Mouse (Mus musculus): Measurements from ENCODE around the gene Mok. TPM values are rescaled to one million over a fixed set of nuclear protein-coding genes. Genes with fewer than 3 reads are reported as not detected.

The Mok gene
- total and polyA plus RNA-seq, 2 experiments from 2014 or later, result 17.0 to 23.7 TPM

GRCm38 (mm10) chr12:110813132-110813531 is 27.6 kb downstream of the Mok start:
- no peak for TF ChIP-seq CTCF (IDR thresholded peaks at IDR 0.05)
- H3K9me3 ChIP-seq (ENCODE audit: low read length), result no peaks in the 10 kb centered on the region
- H3K27me3 ChIP-seq (ENCODE audit: insufficient read depth, low read length), result no peaks in the 10 kb centered on the region
- no peak overlapping the region for H3K9ac ChIP-seq (replicated peaks; ENCODE audit: low read length, poor library complexity, severe bottlenecking)
- H3K4me1 ChIP-seq (ENCODE audit: insufficient read depth, low read length), result no peaks in the 10 kb centered on the region
- peaks cover 5% of the 10 kb centered on the region for H3K36me3 ChIP-seq (ENCODE audit: insufficient read depth, low read length)
- 93% methylated on average over 9 of the region's 9 CpGs for WGBS
- no peak for ATAC-seq (ENCODE audit: low FRiP score)
- H3K4me2 ChIP-seq (ENCODE audit: low read depth, low read length, poor library complexity, severe bottlenecking), result no peak overlapping the region
- H3K27ac ChIP-seq (ENCODE audit: low read depth, low read length), result no peak overlapping the region
- no peak overlapping the region for H3K4me3 ChIP-seq (ENCODE audit: low read depth, low read length)
- DNase-seq (ENCODE audit: low spot score), result no peak

GRCm38 (mm10) chr12:110808848-110809247 is 31.9 kb downstream of the Mok start:
- no peak overlapping the region for H3K4me3 ChIP-seq (ENCODE audit: low read depth, low read length)
- peaks cover 15% of the 10 kb centered on the region for H3K36me3 ChIP-seq (ENCODE audit: insufficient read depth, low read length)
- H3K4me2 ChIP-seq (ENCODE audit: low read depth, low read length, poor library complexity, severe bottlenecking), result no peak overlapping the region
- ATAC-seq (ENCODE audit: low FRiP score) (no peak), DNase-seq (ENCODE audit: low spot score) (no peak)
- TF ChIP-seq CTCF (IDR thresholded peaks at IDR 0.05), result no peak
- 89% methylated on average over 5 of the region's 5 CpGs for WGBS
- no peak overlapping the region for H3K27ac ChIP-seq (ENCODE audit: low read depth, low read length)
- H3K4me1 ChIP-seq (ENCODE audit: insufficient read depth, low read length), result no peaks in the 10 kb centered on the region
- no peaks in the 10 kb centered on the region for H3K27me3 ChIP-seq (ENCODE audit: insufficient read depth, low read length)
- no peaks in the 10 kb centered on the region for H3K9me3 ChIP-seq (ENCODE audit: low read length)
- H3K9ac ChIP-seq (replicated peaks; ENCODE audit: low read length, poor library complexity, severe bottlenecking), result no peak overlapping the region

GRCm38 (mm10) chr12:110808430-110808829 is 32.3 kb downstream of the Mok start:
- Histone ChIP-seq H3K9me3 (ENCODE audit: low read length) (no peaks in the 10 kb centered on the region), H3K27ac (ENCODE audit: low read depth, low read length) (no peak overlapping the region), H3K36me3 (ENCODE audit: insufficient read depth, low read length) (peaks cover 15% of the 10 kb centered on the region), H3K4me2 (ENCODE audit: low read depth, low read length, poor library complexity, severe bottlenecking) (no peak overlapping the region), H3K9ac (replicated peaks; ENCODE audit: low read length, poor library complexity, severe bottlenecking) (no peak overlapping the region), H3K4me1 (ENCODE audit: insufficient read depth, low read length) (no peaks in the 10 kb centered on the region), H3K4me3 (ENCODE audit: low read depth, low read length) (no peak overlapping the region), H3K27me3 (ENCODE audit: insufficient read depth, low read length) (no peaks in the 10 kb centered on the region)
- ATAC-seq (ENCODE audit: low FRiP score), result no peak
- no peak for TF ChIP-seq CTCF (IDR thresholded peaks at IDR 0.05)
- DNase-seq (ENCODE audit: low spot score), result no peak
- 24% methylated on average over 10 of the region's 10 CpGs for WGBS

- Histone ChIP-seq H3K36me3 (ENCODE audit: insufficient read depth, low read length) (peaks cover 11% of the 10 kb centered on the region; the same call in 1 of the 2 replicates), H3K27ac (ENCODE audit: low read depth, low read length) (no peak overlapping the region), H3K9ac (replicated peaks; ENCODE audit: low read length, poor library complexity, severe bottlenecking) (no peak overlapping the region), H3K4me3 (ENCODE audit: low read depth, low read length) (no peak overlapping the region), H3K9me3 (ENCODE audit: low read length) (no peaks in the 10 kb centered on the region), H3K4me2 (ENCODE audit: low read depth, low read length, poor library complexity, severe bottlenecking) (no peak overlapping the region), H3K4me1 (ENCODE audit: insufficient read depth, low read length) (no peaks in the 10 kb centered on the region), H3K27me3 (ENCODE audit: insufficient read depth, low read length) (no peaks in the 10 kb centered on the region)
- 61% methylated on average over 3 of the region's 3 CpGs for WGBS
- ATAC-seq (ENCODE audit: low FRiP score) (no peak), DNase-seq (ENCODE audit: low spot score) (no peak)
- peak; percentile 49 for TF ChIP-seq CTCF (IDR thresholded peaks at IDR 0.05)
Measured at GRCm38 (mm10) chr12:110806301-110806970, 34.3 kb downstream of the Mok start.

GRCm38 (mm10) chr12:110804261-110804660 is 36.5 kb downstream of the Mok start:
- TF ChIP-seq CTCF (IDR thresholded peaks at IDR 0.05), result no peak
- no peaks in the 10 kb centered on the region for H3K27me3 ChIP-seq (ENCODE audit: insufficient read depth, low read length)
- no peak for ATAC-seq (ENCODE audit: low FRiP score)
- H3K9ac ChIP-seq (replicated peaks; ENCODE audit: low read length, poor library complexity, severe bottlenecking), result 0 out of 2 replicates have a peak overlapping the region, but pooled peaks have one; percentile 19
- no peaks in the 10 kb centered on the region for H3K4me1 ChIP-seq (ENCODE audit: insufficient read depth, low read length)
- WGBS, result 19% methylated on average over 10 of the region's 10 CpGs
- peak; percentile 56 for DNase-seq (ENCODE audit: low spot score)
- H3K27ac ChIP-seq (ENCODE audit: low read depth, low read length), result no peak overlapping the region
- H3K4me2 ChIP-seq (ENCODE audit: low read depth, low read length, poor library complexity, severe bottlenecking), result no peak overlapping the region
- H3K4me3 ChIP-seq (ENCODE audit: low read depth, low read length), result no peak overlapping the region
- no peaks in the 10 kb centered on the region for H3K9me3 ChIP-seq (ENCODE audit: low read length)
- peaks cover 11% of the 10 kb centered on the region; the same call in 1 of the 2 replicates for H3K36me3 ChIP-seq (ENCODE audit: insufficient read depth, low read length)

- DNase-seq (ENCODE audit: low spot score), result no peak
- Histone ChIP-seq H3K27me3 (ENCODE audit: insufficient read depth, low read length) (no peaks in the 10 kb centered on the region), H3K36me3 (ENCODE audit: insufficient read depth, low read length) (peaks cover 6% of the 10 kb centered on the region; the same call in 1 of the 2 replicates), H3K9me3 (ENCODE audit: low read length) (no peaks in the 10 kb centered on the region), H3K4me1 (ENCODE audit: insufficient read depth, low read length) (no peaks in the 10 kb centered on the region), H3K27ac (ENCODE audit: low read depth, low read length) (no peak overlapping the region), H3K4me3 (ENCODE audit: low read depth, low read length) (no peak overlapping the region), H3K4me2 (ENCODE audit: low read depth, low read length, poor library complexity, severe bottlenecking) (no peak overlapping the region), H3K9ac (replicated peaks; ENCODE audit: low read length, poor library complexity, severe bottlenecking) (no peak overlapping the region)
- no peak for TF ChIP-seq CTCF (IDR thresholded peaks at IDR 0.05)
- 82% methylated on average over 5 of the region's 5 CpGs for WGBS
- ATAC-seq (ENCODE audit: low FRiP score), result no peak
Measured at GRCm38 (mm10) chr12:110802674-110803297, 38.0 kb downstream of the Mok start.

All from midbrain, postnatal 0 days (tissue).